Comparison of ENCODE assay signal across 20 mouse cellular contexts in the genomic region with DNA sequence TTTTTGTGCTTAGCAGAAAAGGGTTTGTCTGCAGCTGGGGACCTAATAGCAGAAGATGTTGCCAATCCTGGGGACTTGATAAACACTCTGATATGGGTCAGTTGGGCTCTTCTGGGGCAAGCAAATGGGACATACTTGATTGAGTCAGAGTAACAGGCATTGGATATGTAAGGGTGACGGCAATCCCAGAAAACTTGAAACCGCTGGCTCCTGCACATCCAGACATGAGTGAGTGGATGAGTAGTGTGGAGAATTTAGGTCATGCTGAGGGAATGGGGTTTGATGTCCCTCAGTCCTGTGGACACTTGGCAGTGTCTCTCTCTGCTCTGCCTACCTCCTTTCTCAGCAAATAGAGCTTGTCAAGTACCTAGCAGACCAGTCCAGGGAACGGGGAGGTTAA.
"Had no signal": no experiment of that assay in that cellular context is flagged by ENCODE, and none has a peak within 500 bp of the region (broad histone marks: within the 10 kb centered on the region; RNA-seq: fewer than 3 reads in every experiment).

No protein-coding gene starts in this region.

- H3K4me3 ChIP-seq: lung, embryonic 15.5 days; midbrain, embryonic 10.5 days; midbrain, embryonic 12.5 days; myocyte; neural tube, embryonic 13.5 days; neural tube, embryonic 15.5 days; stomach, embryonic 15.5 days had no signal

- DNase-seq: liver, postnatal 0 days; lung, adult 2 months; lung, postnatal 14 days; lung, postnatal 36 days; midbrain, embryonic 14.5 days; retina, postnatal 1 day; right cerebral cortex, adult 18-20 months; right cerebral cortex, postnatal 25 days; right cerebral cortex, postnatal 4 days; thymus, adult 2 months; thymus, postnatal 25 days; thymus, postnatal 4 days had no signal

- H3K27ac ChIP-seq: lung, embryonic 15.5 days; midbrain, embryonic 10.5 days; midbrain, embryonic 12.5 days; neural tube, embryonic 13.5 days; neural tube, embryonic 15.5 days; stomach, embryonic 15.5 days; stomach, postnatal 0 days had no signal
